Mouse (Mus musculus) frontal cortex, adult (tissue): ENCODE data around the gene Cdc14a.
A peak's percentile ranks its signal among the peaks of the same experiment; 100 is the strongest.

Experiments used
- ATAC-seq: cut with Nextera tagmentation; 2 replicates; pipeline ENCODE4 v1.9.2; 2017; ENCODE audit warnings: mild to moderate bottlenecking, moderate library complexity, mixed read lengths; ENCODE audit not compliant: low TSS enrichment

The Cdc14a gene

GRCm38 (mm10) chr3:116267036-116267654 is 156.7 kb downstream of the Cdc14a start:
- no peak for ATAC-seq

GRCm38 (mm10) chr3:116266360-116266759 is 157.5 kb downstream of the Cdc14a start:
- peak; percentile 62; the same call in 1 of the 2 replicates for ATAC-seq

GRCm38 (mm10) chr3:116263977-116264376 is 159.9 kb downstream of the Cdc14a start:
- no peak for ATAC-seq

- no peak for ATAC-seq
Measured at GRCm38 (mm10) chr3:116263061-116263460, 160.8 kb downstream of the Cdc14a start.

- ATAC-seq = no peak
Measured at GRCm38 (mm10) chr3:116256104-116256503, 167.7 kb downstream of the Cdc14a start.

GRCm38 (mm10) chr3:116253077-116253531 is 170.7 kb downstream of the Cdc14a start, which contains the start of gene Gpr88:
Gene Gpr88 (minus strand): TSS chr3:116253503.
- ATAC-seq = peak; percentile 82

- peak; percentile 13 for ATAC-seq
Measured at GRCm38 (mm10) chr3:116252255-116253040, 171.4 kb downstream of the Cdc14a start.

GRCm38 (mm10) chr3:116251481-116252254 is 172.2 kb downstream of the Cdc14a start:
- peak; percentile 27 for ATAC-seq

- no peak for ATAC-seq
Measured at GRCm38 (mm10) chr3:116249026-116249425, 174.8 kb downstream of the Cdc14a start.

- peak; percentile 74 for ATAC-seq
Measured at GRCm38 (mm10) chr3:116244476-116244875, 179.4 kb downstream of the Cdc14a start.

- peak; percentile 72 for ATAC-seq
Measured at GRCm38 (mm10) chr3:116242685-116243084, 181.1 kb downstream of the Cdc14a start.

GRCm38 (mm10) chr3:116237527-116237926 is 186.3 kb downstream of the Cdc14a start:
- no peak for ATAC-seq

GRCm38 (mm10) chr3:116236856-116237255 is 187.0 kb downstream of the Cdc14a start:
- ATAC-seq = no peak

GRCm38 (mm10) chr3:116233515-116233914 is 190.3 kb downstream of the Cdc14a start:
- ATAC-seq = peak; percentile 84

GRCm38 (mm10) chr3:116232763-116233162 is 191.1 kb downstream of the Cdc14a start:
- ATAC-seq = peak; percentile 72

- no peak for ATAC-seq
Measured at GRCm38 (mm10) chr3:116229336-116229735, 194.5 kb downstream of the Cdc14a start.

GRCm38 (mm10) chr3:116228360-116229245 is 195.2 kb downstream of the Cdc14a start:
- ATAC-seq = 0 out of 2 replicates have a peak, but pooled peaks have one; percentile 36

- ATAC-seq = no peak
Measured at GRCm38 (mm10) chr3:116227383-116227782, 196.4 kb downstream of the Cdc14a start.

- no peak for ATAC-seq
Measured at GRCm38 (mm10) chr3:116226915-116227314, 196.9 kb downstream of the Cdc14a start.
